Mouse (Mus musculus) heart, postnatal 36 days (tissue): ENCODE results near the gene Cd7. TPM values are rescaled to one million over a fixed set of nuclear protein-coding genes. Genes with fewer than 3 reads are reported as not detected.

Experiments
- DNase-seq, 2 experiments: peaks; one replicate each; pipeline ENCODE4 v3.0.0; 2021 to 2022
- intact Hi-C: fragments of 180-260 bp; cut with DNase I; formaldehyde crosslinking; loops from one replicate; pipeline ENCODE4 v1.15.1; 2025
- total RNA-seq, 2 experiments: library from RNA; stranded (reverse); gene quantifications; 2 replicates each; pipeline ENCODE4 v1.2.3; 2021

Gene Cd7
- total RNA-seq, 2 experiments from 2014 or later: 0.38 to 0.61 TPM

DNA sequence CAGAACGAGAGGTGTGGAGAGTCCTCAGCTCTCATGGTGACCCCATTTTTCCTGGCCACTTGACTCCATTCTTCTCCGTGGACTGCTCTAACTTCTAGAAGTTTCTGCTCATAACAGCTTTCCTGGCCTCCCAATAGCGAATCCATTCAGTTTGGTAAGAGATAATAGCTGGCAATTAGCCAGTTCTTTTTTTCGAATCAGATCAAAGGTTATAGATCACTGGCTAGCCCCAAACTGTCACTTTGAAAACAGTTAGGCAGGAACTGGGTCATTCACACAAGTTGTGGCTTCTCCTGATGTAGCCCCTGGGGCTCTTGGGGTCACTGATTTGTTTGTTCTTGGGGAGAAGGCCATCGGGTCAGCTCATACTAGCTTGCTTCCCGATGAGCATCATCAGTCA lies 44.5 kb downstream of the Cd7 start:
- DNase-seq: no peak
- intact Hi-C loops: loop anchor here (5.0 kb wide), 1 partner anchor 197 kb away; the partner anchor contains the start of gene Dus1l

DNA sequence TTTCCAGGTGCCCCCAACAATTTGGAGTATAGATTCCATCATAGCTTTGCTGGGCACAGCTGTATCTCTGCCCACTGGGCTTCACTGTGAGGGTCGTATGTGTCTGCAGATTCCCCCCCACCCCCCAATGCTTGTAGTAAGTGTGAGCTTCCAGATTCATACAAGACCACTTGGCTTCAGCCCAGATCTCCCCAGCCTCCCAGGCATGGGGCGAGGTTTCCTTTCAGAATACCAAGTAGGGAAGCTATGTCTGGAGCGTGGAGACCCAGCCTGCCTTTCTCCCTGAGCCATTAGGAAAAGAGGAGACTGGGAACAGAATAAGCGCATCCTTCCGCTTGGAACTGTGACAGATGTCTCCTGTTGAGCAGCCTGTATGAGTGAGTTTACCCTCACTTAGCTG lies 45.6 kb downstream of the Cd7 start:
- DNase-seq: no peak
- intact Hi-C loops: loop anchor here (5.0 kb wide), 1 partner anchor 196 kb away; the partner anchor contains the start of gene Dus1l

GRCm38 (mm10) chr11:120993080-120993479 lies 46.1 kb downstream of the Cd7 start:
- intact Hi-C loops: loop anchor here (5.0 kb wide), 1 partner anchor 196 kb away; the partner anchor contains the start of gene Dus1l
- no peak for DNase-seq

GRCm38 (mm10) chr11:120991791-120992190 lies 47.4 kb downstream of the Cd7 start:
- intact Hi-C loops: loop anchor here (5.0 kb wide), 1 partner anchor 194 kb away; the partner anchor contains the start of gene Dus1l
- peak in 1 of 2 experiments; percentile 53 for DNase-seq

DNA sequence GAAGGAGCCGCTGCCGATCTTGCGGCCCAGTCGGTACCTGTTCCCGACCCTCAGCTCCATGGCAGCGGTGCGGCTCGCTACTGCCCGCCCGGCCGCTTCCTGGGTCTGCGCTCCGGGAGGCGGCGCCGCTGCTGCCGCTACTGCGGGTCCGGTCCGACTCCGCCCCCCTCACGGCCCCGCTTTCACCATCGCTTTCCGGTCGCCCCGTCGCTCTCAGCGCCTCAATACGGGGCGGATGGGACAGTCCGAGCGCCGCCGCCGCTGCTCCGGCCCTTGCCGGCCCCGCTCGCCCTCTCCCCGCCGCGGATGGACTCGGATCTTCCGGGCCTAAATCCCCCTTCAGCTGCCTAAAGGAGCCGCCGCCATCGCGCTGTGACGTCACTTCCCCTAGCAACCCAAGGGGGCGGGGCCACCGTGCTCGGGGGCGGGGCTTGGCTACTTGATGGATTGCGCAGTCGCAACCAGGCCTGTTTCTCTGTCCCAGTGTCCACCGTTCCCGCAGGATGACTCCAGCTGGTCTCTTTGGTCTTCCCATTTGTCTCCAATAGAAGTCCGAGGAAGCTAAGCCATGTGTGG lies 48.2 kb downstream of the Cd7 start, which contains the start of gene Csnk1d:
Gene Csnk1d, minus strand, starts transcription at position 380 of the 576 bp plus-strand sequence.
- peak; percentile 100 for DNase-seq
- intact Hi-C loops: loop anchor here (5.0 kb wide), 1 partner anchor 194 kb away; the partner anchor contains the start of gene Dus1l

DNA sequence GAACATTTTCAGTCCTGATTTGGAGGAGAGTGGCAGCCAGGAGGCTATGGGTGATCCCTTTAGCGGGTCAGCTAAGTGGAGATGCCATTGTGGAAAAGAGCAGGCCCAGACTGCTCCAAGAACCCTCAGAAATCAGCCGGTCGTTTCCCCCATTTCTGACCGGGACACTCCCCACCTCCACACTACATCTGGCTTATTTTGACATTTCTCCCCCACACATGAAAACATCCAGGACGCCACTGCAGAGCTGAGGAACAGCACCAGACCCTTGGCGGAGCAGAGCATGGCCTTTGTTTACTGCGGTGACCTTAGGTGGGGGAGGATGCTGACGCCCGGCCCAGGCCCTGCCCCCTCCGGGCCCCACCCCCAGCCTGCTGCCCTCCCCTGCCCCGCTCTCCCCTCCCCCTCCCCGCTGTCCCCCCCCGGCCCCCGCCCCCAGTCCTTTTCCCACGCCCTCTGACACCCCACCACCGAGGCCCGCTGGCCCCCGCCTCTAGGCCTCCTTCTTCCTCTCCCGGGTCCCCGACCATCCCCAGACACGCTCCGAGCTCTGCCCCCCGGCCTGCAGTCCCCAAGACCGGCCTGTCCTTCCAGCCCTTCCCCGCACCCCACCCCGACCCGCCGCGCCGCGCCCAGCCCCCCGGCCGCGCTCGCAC lies 49.0 kb downstream of the Cd7 start:
- DNase-seq: peak in 1 of 2 experiments; percentile 55
- intact Hi-C loops: loop anchor here (5.0 kb wide), 1 partner anchor 193 kb away; the partner anchor contains the start of gene Dus1l

GRCm38 (mm10) chr11:120989523-120989922 lies 49.7 kb downstream of the Cd7 start:
- DNase-seq: no peak
- intact Hi-C loops: loop anchor here (5.0 kb wide), 1 partner anchor 37 kb away; no protein-coding TSS in a partner anchor

- DNase-seq: no peak
- intact Hi-C loops: loop anchor here (5.0 kb wide), 1 partner anchor 36 kb away; no protein-coding TSS in a partner anchor
These were observed 50.8 kb downstream of the Cd7 start for GRCm38 (mm10) chr11:120988410-120988809.

DNA sequence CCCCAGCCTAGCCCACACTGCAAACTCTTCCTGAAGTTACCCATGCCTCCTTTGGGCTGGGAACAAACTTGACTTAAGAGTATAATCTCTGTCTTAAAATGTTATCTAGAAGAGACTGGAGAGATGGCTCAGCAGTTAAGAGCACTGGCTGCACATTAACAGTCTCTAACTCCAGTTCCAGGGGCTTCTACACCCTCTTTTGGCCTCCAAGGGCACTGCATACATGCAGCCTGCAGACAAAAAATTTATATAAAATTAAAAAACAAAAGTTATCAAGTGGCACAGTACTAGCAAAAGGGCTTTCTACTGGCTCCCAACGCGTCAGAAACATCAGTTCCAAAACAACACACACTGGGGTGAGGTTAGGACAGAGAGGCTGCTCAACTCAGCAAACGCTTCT lies 51.6 kb downstream of the Cd7 start:
- intact Hi-C loops: loop anchor here (5.0 kb wide), 1 partner anchor 35 kb away; no protein-coding TSS in a partner anchor
- no peak for DNase-seq

Other genes starting within 250 kb of the Cd7 start
- 10 to 100 TPM; 25.0 to 29.0 TPM for gene Dus1l, start 243.0 kb downstream of the Cd7 start, total RNA-seq
- gene Fasn, start 214.9 kb downstream of the Cd7 start, total RNA-seq: 10 to 100 TPM; 17.3 to 65.9 TPM
- gene Ccdc57, start 106.5 kb downstream of the Cd7 start, total RNA-seq: 1 to 10 TPM in 1 of 2 experiments, under 1 TPM in 1; 0.79 to 1.6 TPM
- 1 to 10 TPM; 1.3 to 1.9 TPM for gene Slc16a3, start 90.9 kb downstream of the Cd7 start, total RNA-seq
- gene Csnk1d, start 48.1 kb downstream of the Cd7 start, total RNA-seq: 10 to 100 TPM; 57.9 to 64.8 TPM
- gene Sectm1b, start 24.2 kb upstream of the Cd7 start, total RNA-seq: not detected
- not detected for gene Sectm1a, start 41.8 kb upstream of the Cd7 start, total RNA-seq
- not detected for gene Tex19.2, start 79.3 kb upstream of the Cd7 start, total RNA-seq
- not detected for gene Tex19.1, start 106.7 kb upstream of the Cd7 start, total RNA-seq
- gene Uts2r, start 120.9 kb upstream of the Cd7 start, total RNA-seq: under 1 TPM; 0.44 to 0.54 TPM
- gene Hexdc, start 165.0 kb upstream of the Cd7 start, total RNA-seq: 10 to 100 TPM in 1 of 2 experiments, 1 to 10 TPM in 1; 9.2 to 10.5 TPM
- 10 to 100 TPM; 14.7 to 19.1 TPM for gene Ogfod3, start 165.3 kb upstream of the Cd7 start, total RNA-seq
- gene Cybc1, start 189.9 kb upstream of the Cd7 start, total RNA-seq: 10 to 100 TPM in 1 of 2 experiments, 1 to 10 TPM in 1; 7.5 to 10.9 TPM
- 100 to 1,000 TPM in 1 of 2 experiments, 10 to 100 TPM in 1; 97.1 to 105 TPM for gene Narf, start 197.8 kb upstream of the Cd7 start, total RNA-seq
- gene Foxk2, start 220.6 kb upstream of the Cd7 start, total RNA-seq: 10 to 100 TPM; 16.5 to 17.2 TPM